Mouse (Mus musculus) limb, embryonic 15.5 days (tissue): ENCODE data around the gene Atp8a2. TPM values are rescaled to one million over a fixed set of nuclear protein-coding genes. Genes with fewer than 3 reads are reported as not detected.

Experiments
- ATAC-seq: fragments of 200-750 bp; cut with Nextera tagmentation; 2 replicates; pipeline ENCODE4 v1.8.0; 2017; ENCODE audit warnings: low read depth, moderate TSS enrichment; ENCODE audit not compliant: insufficient number of reproducible peaks, low FRiP score, low TSS enrichment
- H3K27ac ChIP-seq: fragments of 300-500 bp; sonication (generic); 2 replicates; pipeline ENCODE4 v1.5.1; 2015; ENCODE audit warnings: moderate library complexity, mild to moderate bottlenecking, inconsistent platforms
- H3K27me3 ChIP-seq: fragments of 300-500 bp; sonication (generic); 2 replicates; pipeline ENCODE4 v1.6.1; 2015; ENCODE audit warnings: inconsistent platforms
- H3K36me3 ChIP-seq: fragments of 300-500 bp; sonication (generic); 2 replicates; pipeline ENCODE4 v1.6.1; 2015; ENCODE audit warnings: inconsistent platforms
- H3K4me1 ChIP-seq: fragments of 300-500 bp; sonication (generic); 2 replicates; pipeline ENCODE4 v1.6.1; 2015; ENCODE audit warnings: inconsistent platforms
- H3K4me2 ChIP-seq: fragments of 300-500 bp; sonication (generic); 2 replicates; pipeline ENCODE4 v1.6.1; 2015; ENCODE audit warnings: mild to moderate bottlenecking, inconsistent platforms
- H3K4me3 ChIP-seq: fragments of 300-500 bp; sonication (generic); 2 replicates; pipeline ENCODE4 v1.5.1; 2015; ENCODE audit warnings: mild to moderate bottlenecking, inconsistent platforms
- H3K9ac ChIP-seq: fragments of 300-500 bp; sonication (generic); 2 replicates; pipeline ENCODE4 v1.6.1; 2015; ENCODE audit warnings: inconsistent platforms
- H3K9me3 ChIP-seq: fragments of 300-500 bp; sonication (generic); 2 replicates; pipeline ENCODE4 v1.6.1; 2016; ENCODE audit warnings: inconsistent platforms
- WGBS: fragments of 180-500 bp; shearing (Covaris S2); methylation state at CpG from one replicate; pipeline ENCODE4 v1.1.7; 2015; 5-methylcytosine and 5-hydroxymethylcytosine counted together
- polyA plus RNA-seq: library from polyadenylated mRNA; unstranded; fragments of >200 nt; fragmentation: Nextera tagmentation; extraction: Ambion mirVana; gene quantifications from 2 replicates; pipeline ENCODE4 v1.2.1, GENCODE M21; 2015

The Atp8a2 gene
- polyA plus RNA-seq, 1 experiment from 2014 or later, result 1.0 TPM

DNA sequence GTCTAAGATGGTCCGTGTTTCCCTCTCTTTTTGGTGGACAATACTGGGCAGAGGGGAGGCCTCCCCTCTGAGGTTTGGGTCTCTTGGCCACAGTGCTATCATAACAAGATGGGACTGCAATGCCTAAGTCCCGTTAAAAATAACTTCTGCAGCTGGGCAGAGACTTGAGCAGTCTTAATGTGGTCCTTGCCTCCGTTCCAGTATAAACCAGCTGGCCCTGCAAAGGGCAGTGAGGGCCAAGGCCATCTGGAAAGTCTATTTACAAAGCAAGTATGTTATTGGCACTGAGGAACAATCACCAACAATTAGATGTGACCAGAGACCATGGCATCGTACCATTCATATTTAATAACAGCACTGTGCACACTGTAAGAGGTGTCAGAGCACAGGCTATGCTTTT, 521.6 kb downstream of the Atp8a2 start:
- Histone ChIP-seq H3K36me3 (no peaks in the 10 kb centered on the region), H3K9me3 (no peaks in the 10 kb centered on the region), H3K9ac (no peak overlapping the region), H3K27ac (peak overlapping the region; percentile 47), H3K4me3 (no peak overlapping the region), H3K27me3 (0 out of 2 replicates have a peak, but pooled peaks cover 3% of the 10 kb centered on the region), H3K4me1 (peaks cover 31% of the 10 kb centered on the region), H3K4me2 (no peak overlapping the region)
- 46% methylated on average over 4 of the region's 4 CpGs for WGBS
- no peak for ATAC-seq

DNA sequence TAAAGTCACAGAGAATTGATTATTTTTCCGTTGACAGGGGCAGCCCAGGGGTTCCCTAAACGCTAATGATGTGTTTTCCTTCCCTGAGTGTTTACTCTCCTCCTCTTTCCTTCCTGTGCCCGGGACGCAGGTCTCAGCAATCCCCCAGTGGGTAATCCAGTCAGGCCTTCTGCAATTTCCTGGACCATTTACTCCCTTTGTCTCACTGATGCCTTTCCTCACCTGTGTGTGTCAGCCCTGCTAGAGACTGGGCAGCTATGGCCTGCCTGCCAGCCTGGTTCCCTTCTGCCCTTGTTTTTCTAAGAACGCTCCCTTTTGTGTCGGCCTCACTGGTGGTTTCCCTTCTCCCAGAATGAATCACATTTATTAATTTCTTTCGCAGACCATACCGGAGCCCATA, 522.4 kb downstream of the Atp8a2 start:
- Histone ChIP-seq H3K4me3 (no peak overlapping the region), H3K9ac (no peak overlapping the region), H3K27me3 (0 out of 2 replicates have a peak, but pooled peaks cover 3% of the 10 kb centered on the region), H3K27ac (peak overlapping the region; percentile 47), H3K4me1 (peaks cover 31% of the 10 kb centered on the region), H3K9me3 (no peaks in the 10 kb centered on the region), H3K36me3 (no peaks in the 10 kb centered on the region), H3K4me2 (no peak overlapping the region)
- no peak for ATAC-seq
- 16% methylated on average over 8 of the region's 8 CpGs for WGBS

GRCm38 (mm10) chr14:59672893-59673515, 524.0 kb downstream of the Atp8a2 start:
- Histone ChIP-seq H3K9ac (no peak overlapping the region), H3K27me3 (0 out of 2 replicates have a peak, but pooled peaks cover 3% of the 10 kb centered on the region), H3K27ac (no peak overlapping the region), H3K9me3 (no peaks in the 10 kb centered on the region), H3K4me3 (no peak overlapping the region), H3K36me3 (no peaks in the 10 kb centered on the region), H3K4me1 (peaks cover 31% of the 10 kb centered on the region), H3K4me2 (no peak overlapping the region)
- WGBS, result 69% methylated on average over 6 of the region's 6 CpGs
- no peak for ATAC-seq

- WGBS, result 85% methylated on average over 1 of the region's 1 CpGs
- Histone ChIP-seq H3K27me3 (no peaks in the 10 kb centered on the region), H3K9ac (no peak overlapping the region), H3K4me3 (no peak overlapping the region), H3K27ac (no peak overlapping the region), H3K9me3 (no peaks in the 10 kb centered on the region), H3K4me2 (no peak overlapping the region), H3K36me3 (no peaks in the 10 kb centered on the region), H3K4me1 (0 out of 2 replicates have a peak, but pooled peaks cover 3% of the 10 kb centered on the region)
- no peak for ATAC-seq
Observed at GRCm38 (mm10) chr14:59657098-59657497, 539.9 kb downstream of the Atp8a2 start.

GRCm38 (mm10) chr14:59656591-59656990, 540.4 kb downstream of the Atp8a2 start:
- ATAC-seq, result no peak
- no peak overlapping the region for H3K4me3 ChIP-seq
- H3K4me1 ChIP-seq, result 0 out of 2 replicates have a peak, but pooled peaks cover 3% of the 10 kb centered on the region
- no peaks in the 10 kb centered on the region for H3K9me3 ChIP-seq
- no peak overlapping the region for H3K4me2 ChIP-seq
- H3K9ac ChIP-seq, result no peak overlapping the region
- 49% methylated on average over 6 of the region's 6 CpGs for WGBS
- no peaks in the 10 kb centered on the region for H3K36me3 ChIP-seq
- no peaks in the 10 kb centered on the region for H3K27me3 ChIP-seq
- no peak overlapping the region for H3K27ac ChIP-seq

DNA sequence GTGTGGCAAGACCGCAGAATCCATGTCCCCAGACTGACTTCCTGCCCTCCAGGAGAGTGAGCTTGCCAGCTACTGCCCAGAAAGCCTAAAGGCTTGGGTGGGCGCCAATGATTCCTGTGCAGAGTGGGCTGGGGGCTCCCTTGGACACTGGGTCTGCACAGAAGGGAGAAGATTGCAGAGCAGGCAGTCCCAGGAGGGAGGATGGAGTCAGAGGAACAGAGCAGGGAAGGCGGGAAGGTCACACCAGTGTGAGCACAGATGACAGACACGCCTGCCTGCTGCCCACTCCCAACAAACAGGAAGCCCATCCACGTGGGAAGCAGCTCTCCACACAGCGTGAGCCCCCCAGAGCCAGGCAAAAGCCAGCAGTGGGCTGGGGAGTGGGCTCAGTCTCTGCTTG, 547.6 kb downstream of the Atp8a2 start:
- Histone ChIP-seq H3K36me3 (no peaks in the 10 kb centered on the region), H3K4me2 (no peak overlapping the region), H3K9ac (no peak overlapping the region), H3K4me3 (no peak overlapping the region), H3K27ac (no peak overlapping the region), H3K9me3 (no peaks in the 10 kb centered on the region), H3K27me3 (no peaks in the 10 kb centered on the region), H3K4me1 (peaks cover 22% of the 10 kb centered on the region)
- WGBS, result 68% methylated on average over 6 of the region's 6 CpGs
- no peak for ATAC-seq

DNA sequence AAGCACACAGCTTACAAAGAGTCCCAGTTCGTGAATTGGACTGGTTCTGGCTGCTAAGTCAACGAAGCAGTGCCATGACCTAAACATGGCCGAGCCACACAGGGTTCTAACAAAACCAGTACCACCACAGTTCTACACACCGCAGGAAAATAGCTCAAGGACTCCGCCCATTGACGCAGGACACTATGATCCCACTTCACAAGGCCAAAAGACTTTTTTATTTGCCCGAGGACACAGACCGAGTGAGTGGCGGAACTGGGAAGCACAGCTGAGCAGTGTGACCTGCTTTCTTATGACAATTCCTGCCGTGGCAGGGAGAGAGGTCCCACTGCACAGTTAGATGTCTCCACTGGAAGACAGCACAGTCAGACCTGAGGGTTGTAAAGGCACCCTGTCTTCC, 548.4 kb downstream of the Atp8a2 start:
- peaks cover 22% of the 10 kb centered on the region for H3K4me1 ChIP-seq

GRCm38 (mm10) chr14:59646826-59647697, 549.9 kb downstream of the Atp8a2 start:
- H3K27me3 ChIP-seq, result no peaks in the 10 kb centered on the region
- 47% methylated on average over 16 of the region's 16 CpGs for WGBS
- H3K9me3 ChIP-seq, result no peaks in the 10 kb centered on the region
- no peak overlapping the region for H3K9ac ChIP-seq
- no peaks in the 10 kb centered on the region for H3K36me3 ChIP-seq
- no peak overlapping the region for H3K4me2 ChIP-seq
- H3K27ac ChIP-seq, result peak overlapping the region; percentile 43
- peaks cover 22% of the 10 kb centered on the region for H3K4me1 ChIP-seq
- ATAC-seq, result peak; percentile 40; the same call in 1 of the 2 replicates
- no peak overlapping the region for H3K4me3 ChIP-seq

More for the DNA sequence above, 548.4 kb downstream of the Atp8a2 start:
- no peaks in the 10 kb centered on the region for H3K36me3 ChIP-seq
- no peak overlapping the region for H3K4me2 ChIP-seq
- no peak for ATAC-seq
- WGBS, result 84% methylated on average over 10 of the region's 10 CpGs
- no peaks in the 10 kb centered on the region for H3K27me3 ChIP-seq
- H3K9me3 ChIP-seq, result no peaks in the 10 kb centered on the region
- no peak overlapping the region for H3K4me3 ChIP-seq
- no peak overlapping the region for H3K27ac ChIP-seq
- H3K9ac ChIP-seq, result no peak overlapping the region

DNA sequence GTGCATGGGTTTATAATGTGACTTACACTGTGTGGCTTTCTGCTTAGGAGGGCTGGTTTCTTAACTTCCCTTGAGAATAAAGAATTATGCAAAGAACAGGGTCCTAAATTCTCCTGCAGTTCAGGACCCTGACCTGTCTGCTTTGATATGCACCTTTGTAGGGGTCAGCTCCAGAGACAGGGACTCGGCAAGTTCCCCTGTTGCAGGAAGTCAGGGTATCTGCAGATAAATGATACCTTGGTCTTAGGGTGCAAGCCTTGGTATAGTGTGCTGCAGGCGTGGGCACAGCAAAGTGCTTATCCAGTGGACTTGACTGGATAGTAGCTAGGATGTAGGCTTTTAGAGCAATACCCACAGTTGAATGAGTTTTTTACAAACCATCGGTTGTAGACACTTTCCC, 552.1 kb downstream of the Atp8a2 start:
- Histone ChIP-seq H3K27me3 (no peaks in the 10 kb centered on the region), H3K4me2 (no peak overlapping the region), H3K27ac (no peak overlapping the region), H3K9ac (no peak overlapping the region), H3K4me3 (no peak overlapping the region), H3K36me3 (no peaks in the 10 kb centered on the region), H3K4me1 (peaks cover 22% of the 10 kb centered on the region), H3K9me3 (no peaks in the 10 kb centered on the region)
- ATAC-seq, result no peak
- WGBS, result 76% methylated on average over 3 of the region's 3 CpGs

DNA sequence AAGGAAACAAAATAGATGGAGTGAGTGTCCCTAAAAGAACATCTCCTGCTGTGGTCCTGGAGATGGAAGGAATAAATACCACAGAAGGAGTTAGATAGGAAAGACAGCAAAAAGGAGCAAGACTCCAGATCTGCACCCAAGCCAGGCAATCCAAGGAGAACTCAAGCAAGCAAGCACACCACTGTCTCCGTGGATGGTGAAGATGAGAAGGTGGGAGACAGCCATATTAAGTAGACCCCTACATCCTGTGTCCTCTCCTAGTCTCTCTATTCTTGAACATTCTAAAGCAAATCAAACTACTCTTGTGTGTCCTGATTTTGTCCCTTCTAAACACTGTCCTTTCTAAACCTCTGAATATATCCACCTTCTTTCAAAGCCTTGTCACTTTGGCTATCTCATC, 552.8 kb downstream of the Atp8a2 start:
- Histone ChIP-seq H3K4me3 (no peak overlapping the region), H3K9ac (no peak overlapping the region), H3K36me3 (no peaks in the 10 kb centered on the region), H3K9me3 (no peaks in the 10 kb centered on the region), H3K4me2 (no peak overlapping the region), H3K4me1 (peaks cover 24% of the 10 kb centered on the region), H3K27me3 (no peaks in the 10 kb centered on the region), H3K27ac (no peak overlapping the region)
- WGBS, result 93% methylated on average over 1 of the region's 1 CpGs
- ATAC-seq, result no peak

- peaks cover 22% of the 10 kb centered on the region for H3K4me1 ChIP-seq
- ATAC-seq, result no peak
- H3K36me3 ChIP-seq, result no peaks in the 10 kb centered on the region
- 55% methylated on average over 12 of the region's 12 CpGs for WGBS
- no peaks in the 10 kb centered on the region for H3K27me3 ChIP-seq
- H3K9me3 ChIP-seq, result no peaks in the 10 kb centered on the region
- H3K9ac ChIP-seq, result no peak overlapping the region
- no peak overlapping the region for H3K27ac ChIP-seq
- no peak overlapping the region for H3K4me2 ChIP-seq
- H3K4me3 ChIP-seq, result no peak overlapping the region
Observed at GRCm38 (mm10) chr14:59643582-59643981, 553.4 kb downstream of the Atp8a2 start.

- H3K9ac ChIP-seq, result no peak overlapping the region
- peaks cover 7% of the 10 kb centered on the region; the same call in 1 of the 2 replicates for H3K4me1 ChIP-seq
- no peak for ATAC-seq
- no peaks in the 10 kb centered on the region for H3K36me3 ChIP-seq
- H3K9me3 ChIP-seq, result no peaks in the 10 kb centered on the region
- H3K4me2 ChIP-seq, result no peak overlapping the region
- no peak overlapping the region for H3K4me3 ChIP-seq
- H3K27me3 ChIP-seq, result no peaks in the 10 kb centered on the region
- WGBS, result 54% methylated on average over 5 of the region's 5 CpGs
- H3K27ac ChIP-seq, result no peak overlapping the region
Observed at GRCm38 (mm10) chr14:59641856-59642255, 555.1 kb downstream of the Atp8a2 start.
